ENCODE assay signal across 15 mouse cellular contexts in genomic region chr1:176986990-176987740, GRCm38 (mm10).
DNase-seq lines count a peak whose midpoint lies in the region; ATAC-seq and TF ChIP-seq lines count a peak whose summit lies in the region.
"Had no signal": no experiment of that assay in that cellular context is flagged by ENCODE, and none has a peak within 500 bp of the region (broad histone marks: within the 10 kb centered on the region; RNA-seq: fewer than 3 reads in every experiment).

No protein-coding gene starts in this region.

- H3K4me1 ChIP-seq in heart, embryonic 14.5 days (ENCODE audit: control insufficient read depth in 2 of 2, insufficient read depth in 2 of 2, low read length in 2 of 2), result peaks cover 20 to 36% of the 10 kb centered on the region in 2 experiments
- H3K4me1 ChIP-seq in heart, adult 2 months (ENCODE audit: control insufficient read depth, insufficient read depth, low read length), result peaks cover 6% of the 10 kb centered on the region
- H3K4me1 ChIP-seq in lung, embryonic 15.5 days, result peaks cover 25% of the 10 kb centered on the region
- H3K4me1 ChIP-seq in embryonic facial prominence, embryonic 15.5 days, result peaks cover 27% of the 10 kb centered on the region

- no peak for TF ChIP-seq CTCF in heart, adult 2 months (IDR thresholded peaks at IDR 0.05)

- no peak for TF ChIP-seq POLR2A in heart, adult 2 months (IDR thresholded peaks at IDR 0.05; ENCODE audit: insufficient read depth, low read depth, low read length)

- peak; percentile 65 for ATAC-seq in heart, embryonic 14.5 days (ENCODE audit: insufficient number of reproducible peaks, insufficient read depth, low FRiP score, low read depth)
- peak; percentile 32; the same call in 1 of the 2 replicates for ATAC-seq in lung, embryonic 15.5 days (ENCODE audit: borderline replicate concordance, extremely low read depth, low FRiP score, low TSS enrichment)
- peak; percentile 44; the same call in 1 of the 2 replicates for ATAC-seq in embryonic facial prominence, embryonic 15.5 days (ENCODE audit: insufficient number of reproducible peaks, low FRiP score, low TSS enrichment, low read depth)
- ATAC-seq: forebrain, embryonic 15.5 days; intestine, embryonic 15.5 days had no signal

- intact Hi-C loops in heart, adult 2 months (cut with DNase I), result no loop called here

- no peaks in the 10 kb centered on the region for H3K79me2 ChIP-seq in heart, adult 2 months (replicated peaks; ENCODE audit: control insufficient read depth, insufficient read depth, low read length)

- no peak overlapping the region for H3K4me3 ChIP-seq in heart, embryonic 14.5 days (ENCODE audit: control insufficient read depth in 1 of 2, insufficient read depth in 1 of 2, low read depth in 1 of 2, low read length in 2 of 2)
- no peak overlapping the region for H3K4me3 ChIP-seq in heart, adult 2 months
- H3K4me3 ChIP-seq in lung, embryonic 15.5 days, result no peak overlapping the region
- no peak overlapping the region for H3K4me3 ChIP-seq in embryonic facial prominence, embryonic 15.5 days (replicated peaks)
- H3K4me3 ChIP-seq: forebrain, embryonic 15.5 days; intestine, embryonic 15.5 days; limb, embryonic 15.5 days had no signal

- peak overlapping the region; percentile 32; the same call in 1 of the 2 replicates for H3K4me2 ChIP-seq in heart, embryonic 14.5 days (ENCODE audit: low read length)
- H3K4me2 ChIP-seq in lung, embryonic 15.5 days, result no peak overlapping the region
- no peak overlapping the region for H3K4me2 ChIP-seq in embryonic facial prominence, embryonic 15.5 days (replicated peaks)
- H3K4me2 ChIP-seq: forebrain, embryonic 15.5 days; intestine, embryonic 15.5 days; limb, embryonic 15.5 days had no signal

- no peaks in the 10 kb centered on the region for H3K9me3 ChIP-seq in heart, embryonic 14.5 days (ENCODE audit: control insufficient read depth, low read length)
- no peaks in the 10 kb centered on the region for H3K9me3 ChIP-seq in lung, embryonic 15.5 days
- no peaks in the 10 kb centered on the region for H3K9me3 ChIP-seq in embryonic facial prominence, embryonic 15.5 days (replicated peaks)
- H3K9me3 ChIP-seq: forebrain, embryonic 15.5 days; intestine, embryonic 15.5 days; limb, embryonic 15.5 days had no signal

- peak overlapping the region; percentile 63 to 75 for H3K27ac ChIP-seq in heart, embryonic 14.5 days (replicated peaks in 1 of 2; ENCODE audit: control insufficient read depth in 1 of 2, insufficient read depth in 1 of 2, low read depth in 2 of 2, low read length in 2 of 2)
- H3K27ac ChIP-seq in heart, adult 2 months, result no peak overlapping the region
- H3K27ac ChIP-seq in lung, embryonic 15.5 days, result no peak overlapping the region; the same call in 1 of the 2 replicates
- H3K27ac ChIP-seq in embryonic facial prominence, embryonic 15.5 days (replicated peaks), result no peak overlapping the region
- H3K27ac ChIP-seq: intestine, embryonic 15.5 days; limb, embryonic 15.5 days; macrophage had no signal

- H3K36me3 ChIP-seq in heart, embryonic 14.5 days (ENCODE audit: control insufficient read depth, insufficient read depth, low read length), result no peaks in the 10 kb centered on the region
- H3K36me3 ChIP-seq in heart, adult 2 months (ENCODE audit: control insufficient read depth, insufficient read depth, low read length), result no peaks in the 10 kb centered on the region
- H3K36me3 ChIP-seq in lung, embryonic 15.5 days, result no peaks in the 10 kb centered on the region
- H3K36me3 ChIP-seq in embryonic facial prominence, embryonic 15.5 days, result no peaks in the 10 kb centered on the region
- H3K36me3 ChIP-seq: forebrain, embryonic 15.5 days; intestine, embryonic 15.5 days; limb, embryonic 15.5 days had no signal

- no peak overlapping the region for H3K9ac ChIP-seq in heart, embryonic 14.5 days (ENCODE audit: low read length)
- no peak overlapping the region for H3K9ac ChIP-seq in heart, adult 2 months (ENCODE audit: low read depth, low read length)
- H3K9ac ChIP-seq in lung, embryonic 15.5 days, result no peak overlapping the region
- no peak overlapping the region for H3K9ac ChIP-seq in embryonic facial prominence, embryonic 15.5 days
- H3K9ac ChIP-seq: forebrain, embryonic 15.5 days; intestine, embryonic 15.5 days; limb, embryonic 15.5 days had no signal

- no peak for DNase-seq in heart, adult 2 months
- DNase-seq in lung, postnatal 36 days, result no peak
- DNase-seq in adipocyte (ENCODE audit: low spot score), result peak; percentile 43
- no peak for DNase-seq in ovary, postnatal 14 days (ENCODE audit: low spot score)
- DNase-seq: cerebellum, adult 9-10 months; gastrocnemius, postnatal 25 days; kidney, postnatal 10 days; thymus, postnatal 25 days had no signal

- TF ChIP-seq EP300 in heart, adult 2 months (IDR thresholded peaks at IDR 0.05; ENCODE audit: insufficient read depth, low read depth, low read length), result no peak

- no peaks in the 10 kb centered on the region for H3K27me3 ChIP-seq in heart, embryonic 14.5 days (ENCODE audit: control insufficient read depth, insufficient read depth, low read length)
- H3K27me3 ChIP-seq in heart, adult 2 months (ENCODE audit: control insufficient read depth, insufficient read depth, low read length), result no peaks in the 10 kb centered on the region
- no peaks in the 10 kb centered on the region for H3K27me3 ChIP-seq in lung, embryonic 15.5 days
- no peaks in the 10 kb centered on the region for H3K27me3 ChIP-seq in embryonic facial prominence, embryonic 15.5 days
- H3K27me3 ChIP-seq: forebrain, embryonic 15.5 days; intestine, embryonic 15.5 days; limb, embryonic 15.5 days had no signal

- WGBS in heart, embryonic 14.5 days, result 20% methylated on average over 6 of the region's 6 CpGs
- 32% methylated on average over 6 of the region's 6 CpGs for WGBS in heart, adult 2 months
- WGBS in lung, embryonic 15.5 days, result 45% methylated on average over 6 of the region's 6 CpGs
- 46% methylated on average over 6 of the region's 6 CpGs for WGBS in embryonic facial prominence, embryonic 15.5 days

Comparison
In these comparisons a context has a peak if more than half of its experiments do, and no peak if none do; other contexts are left out.
1. H3K27ac ChIP-seq: peak in heart, embryonic 14.5 days (2 of 2); none in heart, adult 2 months (single experiment), lung, embryonic 15.5 days (single experiment) and embryonic facial prominence, embryonic 15.5 days (single experiment).
2. Peak in every context shown above with its lines, with median percentiles within 50 percentile points of each other: ATAC-seq.